Mouse (Mus musculus): Measurements from ENCODE around the gene Amh.
"Not testable (repeated sequence)": the region's sequence is repeated elsewhere in the genome, so short reads cannot be mapped to it uniquely, and the experiment has no call there.

Gene Amh

DNA sequence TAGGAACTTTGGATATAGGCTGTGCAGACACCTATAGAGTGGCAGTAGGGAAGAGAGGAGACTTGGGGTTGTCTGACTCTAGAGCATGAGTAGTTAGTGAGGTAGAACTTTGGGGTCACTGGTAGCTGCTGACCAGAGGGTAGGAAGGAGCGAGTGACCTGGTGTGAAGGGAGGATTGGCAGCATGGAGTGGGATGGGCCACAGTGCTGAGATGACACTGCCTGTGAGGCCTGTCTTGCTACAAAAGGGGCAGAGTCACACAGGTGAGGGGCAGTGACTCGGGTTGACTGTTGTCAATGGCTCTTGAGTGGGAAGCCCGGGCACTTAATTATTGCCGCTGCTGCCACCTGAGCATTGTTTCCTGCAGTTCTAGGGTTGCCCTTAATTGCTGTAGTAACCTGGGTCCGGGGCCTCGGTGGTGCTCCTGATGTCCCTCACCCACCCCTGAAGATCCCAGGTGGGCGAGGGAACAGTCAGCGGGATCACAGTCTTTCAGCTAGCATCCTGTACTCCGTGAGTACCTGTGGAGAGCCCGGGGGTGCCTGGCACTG is 22.9 kb downstream of the Amh start:
- no peak for DNase-seq (ENCODE audit: low read depth, low spot score)

DNA sequence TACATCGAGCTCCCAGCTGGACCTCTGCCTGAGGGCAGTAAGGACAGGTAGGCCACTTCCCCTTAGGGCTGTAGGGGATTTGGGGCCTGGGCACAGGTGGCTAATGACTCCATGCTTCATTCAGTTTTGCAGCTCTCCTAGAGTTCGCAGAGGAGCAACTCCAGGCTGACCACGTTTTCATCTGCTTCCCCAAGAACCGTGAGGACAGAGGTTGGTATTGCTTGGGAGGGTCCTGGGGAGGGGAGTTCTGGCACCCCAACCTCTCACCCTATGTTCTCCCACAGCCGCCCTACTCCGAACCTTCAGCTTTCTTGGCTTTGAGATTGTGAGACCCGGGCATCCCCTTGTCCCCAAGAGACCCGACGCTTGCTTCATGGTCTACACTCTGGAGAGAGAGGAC is 23.5 kb downstream of the Amh start:
- DNase-seq (ENCODE audit: low read depth, low spot score), result not testable (repeated sequence)

GRCm38 (mm10) chr10:80829359-80830278 is 24.6 kb downstream of the Amh start:
- DNase-seq (ENCODE audit: low read depth, low spot score), result no peak

DNA sequence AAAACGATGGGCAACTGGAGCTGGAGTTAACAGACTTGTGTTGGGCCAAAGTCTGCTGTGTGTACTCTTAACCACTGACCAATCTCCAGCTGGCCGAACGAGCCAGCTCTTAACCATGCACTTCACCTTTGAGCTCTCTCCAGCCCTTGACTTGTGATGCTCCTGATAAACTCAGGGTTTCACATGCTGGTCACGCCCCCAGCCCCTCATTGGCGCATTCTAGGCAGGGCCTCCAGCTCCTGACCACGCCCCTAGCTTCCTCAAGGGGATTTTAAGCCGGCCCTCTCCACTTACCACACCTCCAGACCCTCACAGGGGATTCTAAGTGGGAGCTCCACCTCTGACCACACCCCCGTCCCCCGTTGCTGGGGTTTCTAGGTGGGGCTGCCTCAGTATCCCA is 26.1 kb downstream of the Amh start:
- no peak for DNase-seq (ENCODE audit: low read depth, low spot score)

DNA sequence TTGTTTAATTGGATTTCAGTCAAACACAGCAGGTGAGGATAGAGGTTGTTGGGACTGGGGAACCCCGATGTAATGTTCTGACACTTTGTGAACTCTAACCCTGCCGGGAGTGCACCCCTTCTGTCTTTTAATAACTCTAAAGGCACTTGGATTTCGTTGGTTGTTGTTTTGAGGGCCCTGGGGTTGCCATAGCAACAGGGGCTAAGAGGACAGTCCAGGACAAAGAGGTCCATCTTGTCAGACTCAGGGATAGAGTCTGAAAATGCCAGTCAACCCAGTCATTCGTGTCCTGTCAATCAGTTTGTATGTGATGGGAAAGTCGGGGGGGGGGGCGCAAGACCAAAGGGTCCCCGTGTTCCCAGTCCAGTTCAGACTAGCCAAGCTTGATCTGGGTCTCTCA is 27.8 kb downstream of the Amh start:
- no peak for DNase-seq (ENCODE audit: low read depth, low spot score)

GRCm38 (mm10) chr10:80835617-80836016 is 30.6 kb downstream of the Amh start:
- no peak for DNase-seq (ENCODE audit: low read depth, low spot score)

GRCm38 (mm10) chr10:80836949-80837379 is 31.9 kb downstream of the Amh start:
- DNase-seq (ENCODE audit: low read depth, low spot score), result no peak

DNA sequence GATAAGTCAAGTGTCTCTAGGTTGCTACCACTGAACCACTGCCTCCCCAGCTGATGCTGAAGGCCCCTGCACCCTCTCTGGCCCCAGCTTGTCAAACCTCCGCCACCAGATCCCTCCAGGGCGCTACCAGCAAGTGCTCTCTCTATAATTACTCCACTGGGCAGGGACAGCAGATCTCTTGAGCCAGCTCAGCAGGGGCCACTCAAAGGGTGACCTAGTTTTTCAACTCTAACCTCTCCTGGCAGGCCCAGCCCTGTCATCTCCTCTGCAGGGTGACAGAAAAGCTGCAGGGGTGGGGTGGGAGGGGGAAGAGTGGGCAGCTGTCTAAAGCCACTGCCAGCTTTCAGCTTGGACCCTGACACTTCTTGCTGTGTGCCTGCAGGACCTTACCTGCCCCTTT is 32.8 kb downstream of the Amh start:
- DNase-seq (ENCODE audit: low read depth, low spot score), result peak; percentile 77

- DNase-seq (ENCODE audit: low read depth, low spot score), result no peak
Measured at GRCm38 (mm10) chr10:80838346-80838912, 33.4 kb downstream of the Amh start.

DNA sequence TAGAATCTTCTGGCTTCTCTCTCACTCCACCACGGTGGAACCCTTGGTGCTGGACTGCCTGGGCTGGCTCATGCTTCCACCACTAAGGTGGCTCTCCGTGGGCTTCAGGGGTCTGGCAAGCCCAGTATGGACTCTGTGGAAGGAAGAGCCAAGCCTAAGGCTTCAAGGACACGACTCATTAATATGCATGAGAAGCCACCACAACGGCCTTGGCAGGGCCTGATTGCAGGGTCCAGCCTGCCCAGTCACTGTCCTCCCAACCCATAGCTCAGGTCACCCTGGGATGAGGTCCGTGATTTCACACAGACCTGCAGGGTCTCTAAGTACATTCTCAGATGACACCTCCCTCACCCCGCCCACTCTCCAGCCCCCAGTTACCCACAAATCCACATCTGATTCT is 34.8 kb downstream of the Amh start:
- DNase-seq (ENCODE audit: low read depth, low spot score), result no peak

DNA sequence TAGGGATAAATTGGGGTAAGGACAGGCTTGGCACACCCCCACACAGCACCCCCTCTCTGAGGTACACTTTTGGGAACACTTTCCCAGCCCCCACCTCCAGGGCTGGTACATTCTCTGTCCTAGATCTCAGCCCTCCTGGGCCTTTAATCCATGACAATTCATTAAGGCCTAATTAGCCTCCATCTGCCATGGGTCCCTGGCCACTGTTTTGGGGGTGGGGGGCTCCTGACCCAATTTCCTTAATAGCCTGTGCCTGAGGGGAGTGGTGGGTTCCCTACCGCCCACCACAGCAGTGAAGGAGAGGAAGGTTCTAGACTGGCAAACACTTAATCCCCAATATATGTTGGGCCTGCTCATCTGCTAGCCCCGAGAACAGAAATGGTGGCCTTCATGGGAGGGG is 36.6 kb downstream of the Amh start:
- no peak for DNase-seq (ENCODE audit: low read depth, low spot score)

- DNase-seq (ENCODE audit: low read depth, low spot score), result no peak
Measured at GRCm38 (mm10) chr10:80842334-80842733, 37.3 kb downstream of the Amh start.

- DNase-seq (ENCODE audit: low read depth, low spot score), result no peak
Measured at GRCm38 (mm10) chr10:80843087-80843930, 38.3 kb downstream of the Amh start.

- no peak for DNase-seq (ENCODE audit: low read depth, low spot score)
Measured at GRCm38 (mm10) chr10:80843931-80844547, 39.0 kb downstream of the Amh start, which contains the start of gene Lingo3. Gene Lingo3 (minus strand): TSS chr10:80844039.

GRCm38 (mm10) chr10:80845055-80845693 is 40.1 kb downstream of the Amh start:
- DNase-seq (ENCODE audit: low read depth, low spot score), result no peak

GRCm38 (mm10) chr10:80845732-80846131 is 40.7 kb downstream of the Amh start:
- no peak for DNase-seq (ENCODE audit: low read depth, low spot score)

- DNase-seq (ENCODE audit: low read depth, low spot score), result no peak
Measured at GRCm38 (mm10) chr10:80848571-80848970, 43.5 kb downstream of the Amh start.

GRCm38 (mm10) chr10:80854913-80855748 is 50.1 kb downstream of the Amh start, which contains the start of the genes Lsm7 and Sppl2b:
Gene Lsm7 (minus strand): TSS chr10:80855209.
Gene Sppl2b (plus strand): TSS chr10:80855275.
- DNase-seq (ENCODE audit: low read depth, low spot score), result peak; percentile 94

- no peak for DNase-seq (ENCODE audit: low read depth, low spot score)
Measured at GRCm38 (mm10) chr10:80855749-80856073, 50.7 kb downstream of the Amh start.

- no peak for DNase-seq (ENCODE audit: low read depth, low spot score)
Measured at GRCm38 (mm10) chr10:80856267-80856666, 51.2 kb downstream of the Amh start.
